Mouse (Mus musculus) splenic B cell, adult 2 months (primary cell): ENCODE measurements around the gene Brwd3.

ENCODE experiments used
- DNase-seq: peaks from one replicate; pipeline ENCODE4 v3.0.0-alpha.2; 2011; ENCODE audit warnings: low read depth, low spot score
- H3K27me3 ChIP-seq: 2 replicates; pipeline ENCODE4 v1.6.1; 2012; ENCODE audit warnings: mild to moderate bottlenecking, low read length, moderate library complexity, mixed read lengths; ENCODE audit not compliant: control insufficient read depth, poor library complexity, insufficient read depth, severe bottlenecking
- H3K36me3 ChIP-seq: 2 replicates; pipeline ENCODE4 v1.6.1; 2012; ENCODE audit warnings: mild to moderate bottlenecking, low read length, moderate library complexity, mixed read lengths; ENCODE audit not compliant: control insufficient read depth, poor library complexity, insufficient read depth, severe bottlenecking

The Brwd3 gene

DNA sequence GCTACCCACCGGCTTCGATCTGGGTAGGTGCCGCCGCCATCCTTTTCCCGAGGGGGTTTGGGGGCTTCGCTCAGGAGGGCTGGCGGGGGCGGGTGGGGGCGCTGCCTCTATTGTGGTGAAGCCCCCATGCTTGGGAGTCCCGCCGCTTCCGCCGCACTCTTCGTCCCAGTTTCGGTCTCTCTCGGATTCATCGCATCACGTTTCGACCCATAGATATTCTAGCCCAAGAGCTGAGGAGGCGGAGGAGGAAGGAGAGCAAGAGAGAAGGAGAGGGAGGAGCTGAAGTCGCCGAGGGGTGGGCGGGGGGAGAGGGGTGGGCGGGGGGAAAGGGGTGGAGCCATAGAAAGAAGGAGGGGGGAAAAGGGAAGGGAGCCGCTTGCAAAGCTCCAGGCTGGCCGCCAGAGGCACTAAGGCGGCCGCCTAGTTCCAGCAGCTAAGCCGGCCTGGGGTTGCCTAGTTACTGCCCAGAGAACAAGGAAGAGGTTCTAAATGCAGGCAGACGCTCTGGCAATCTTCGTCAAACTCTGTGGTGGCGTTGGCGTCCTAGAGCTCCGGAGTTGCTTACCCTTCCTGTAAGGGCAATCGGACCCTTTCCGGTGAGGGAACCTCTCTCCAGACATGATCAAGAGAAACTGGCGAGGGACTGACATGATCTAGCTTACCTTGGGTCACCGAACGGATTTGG lies at the start of gene Brwd3:
Gene Brwd3 (minus strand): TSS at position 283 of the 685 bp plus-strand sequence.
- DNase-seq = peak; percentile 90
- no peaks in the 10 kb centered on the region for H3K27me3 ChIP-seq
- H3K36me3 ChIP-seq = no peaks in the 10 kb centered on the region

DNA sequence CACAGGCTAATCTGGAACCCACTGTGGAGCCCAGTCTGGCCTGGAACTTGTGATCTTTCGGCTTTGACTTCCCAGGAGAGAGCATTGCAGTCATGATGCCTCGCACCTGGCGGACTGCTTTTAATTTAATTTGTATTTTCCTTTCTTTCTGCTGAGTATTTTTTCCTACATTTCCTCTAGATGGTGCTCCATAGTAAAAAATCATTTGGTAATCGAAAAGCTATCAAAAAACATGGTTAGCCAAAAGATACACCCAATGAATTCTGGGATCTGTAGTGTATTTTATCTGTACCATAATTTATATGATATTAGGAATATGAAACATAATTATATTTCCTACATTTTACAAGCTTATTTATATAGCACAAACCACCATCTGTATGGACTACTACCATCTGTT lies 28.5 kb upstream of the Brwd3 start:
- no peak for DNase-seq
- Histone ChIP-seq H3K36me3 (no peaks in the 10 kb centered on the region), H3K27me3 (no peaks in the 10 kb centered on the region)

DNA sequence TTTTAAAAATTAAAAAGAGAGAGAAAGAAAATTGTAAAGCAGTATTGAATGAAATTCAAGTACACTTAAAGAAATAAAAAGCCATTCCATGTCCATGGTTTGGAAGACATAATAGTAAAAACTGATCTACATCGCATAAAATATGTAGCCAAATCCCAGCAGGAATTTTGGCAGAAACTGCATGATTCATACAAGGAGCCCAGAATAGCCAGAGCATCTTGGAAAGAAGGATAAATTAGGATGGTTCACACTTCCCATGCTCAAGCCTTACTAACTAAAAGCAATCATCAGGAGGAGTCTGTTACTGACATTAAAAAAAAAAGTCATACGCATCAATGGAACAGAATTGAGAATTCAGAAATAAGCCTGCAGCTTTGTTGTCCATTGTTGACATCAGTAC lies 8.5 kb upstream of the Brwd3 start:
- no peak for DNase-seq
- Histone ChIP-seq H3K27me3 (no peaks in the 10 kb centered on the region), H3K36me3 (no peaks in the 10 kb centered on the region)

DNA sequence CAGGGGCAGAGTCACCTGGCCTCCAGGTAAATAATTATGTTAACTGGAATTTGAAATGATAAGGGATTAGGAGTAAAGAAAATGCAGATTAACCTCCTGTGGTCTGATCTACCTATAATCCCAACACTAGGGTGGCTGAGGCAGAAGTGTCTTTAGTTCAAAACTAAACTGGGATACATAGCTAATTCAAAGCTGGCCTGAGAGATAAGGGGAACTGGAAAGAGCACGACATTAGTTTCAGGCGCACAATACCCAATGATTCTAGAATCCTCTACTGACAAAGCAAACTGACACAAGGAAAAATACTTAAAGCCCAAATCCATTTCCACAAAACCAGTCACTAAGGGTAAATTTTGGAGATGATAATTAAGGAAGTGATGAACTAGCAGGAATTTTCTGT lies 2.2 kb upstream of the Brwd3 start:
- no peaks in the 10 kb centered on the region for H3K27me3 ChIP-seq
- no peak for DNase-seq
- H3K36me3 ChIP-seq = no peaks in the 10 kb centered on the region

DNA sequence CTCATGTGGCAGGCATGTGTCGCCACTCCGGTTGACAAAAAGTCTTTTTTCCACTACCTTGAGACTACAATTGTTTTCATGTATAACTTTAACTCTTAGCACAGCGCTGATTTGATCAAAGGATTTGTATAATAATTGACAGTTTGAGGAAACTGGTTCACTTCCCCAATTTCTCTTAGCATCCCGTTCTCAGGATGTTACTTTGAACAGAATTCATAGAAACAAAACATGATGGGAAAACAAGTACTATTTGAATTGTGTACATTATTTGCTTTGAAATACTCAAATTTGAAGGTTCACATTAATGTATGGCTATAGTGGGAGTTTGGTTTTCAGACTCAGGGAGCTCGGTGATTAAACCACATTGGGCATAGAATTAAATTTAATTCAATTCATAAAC lies 1.1 kb upstream of the Brwd3 start:
- H3K36me3 ChIP-seq = no peaks in the 10 kb centered on the region
- no peaks in the 10 kb centered on the region for H3K27me3 ChIP-seq
- peak; percentile 2 for DNase-seq

DNA sequence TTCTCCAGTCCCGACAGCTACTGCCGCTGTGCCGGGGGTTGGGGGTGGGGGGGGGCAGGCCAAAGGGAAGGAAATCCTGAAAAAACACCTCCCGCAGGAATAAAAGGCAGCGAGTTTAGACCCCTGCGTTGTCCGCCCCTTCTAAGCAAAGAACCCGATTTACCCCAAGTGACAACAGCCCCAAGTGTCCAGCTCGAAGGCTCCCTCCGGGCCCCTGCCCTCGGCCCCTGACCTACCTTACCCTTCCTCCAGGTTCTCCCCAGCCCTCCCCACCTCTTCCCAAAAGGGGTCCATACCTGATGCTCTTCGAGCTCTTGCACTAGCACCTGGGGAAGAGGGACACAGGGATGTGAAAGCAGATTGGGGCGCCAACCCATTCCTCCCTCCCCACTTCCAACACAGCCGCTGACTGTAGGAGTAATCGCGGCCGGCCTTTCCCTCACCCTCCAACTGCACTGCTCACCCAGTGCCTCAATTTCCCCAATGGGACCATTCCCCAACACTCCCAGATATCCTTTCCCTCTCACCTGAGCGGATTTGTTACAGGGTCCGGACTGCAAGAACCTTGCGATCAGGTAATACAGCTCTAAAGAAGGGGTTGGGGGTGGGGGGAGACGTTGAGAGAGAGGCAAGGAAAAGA lies 671 bp downstream of the Brwd3 start:
- H3K27me3 ChIP-seq = no peaks in the 10 kb centered on the region
- DNase-seq = peak; percentile 13
- no peaks in the 10 kb centered on the region for H3K36me3 ChIP-seq

DNA sequence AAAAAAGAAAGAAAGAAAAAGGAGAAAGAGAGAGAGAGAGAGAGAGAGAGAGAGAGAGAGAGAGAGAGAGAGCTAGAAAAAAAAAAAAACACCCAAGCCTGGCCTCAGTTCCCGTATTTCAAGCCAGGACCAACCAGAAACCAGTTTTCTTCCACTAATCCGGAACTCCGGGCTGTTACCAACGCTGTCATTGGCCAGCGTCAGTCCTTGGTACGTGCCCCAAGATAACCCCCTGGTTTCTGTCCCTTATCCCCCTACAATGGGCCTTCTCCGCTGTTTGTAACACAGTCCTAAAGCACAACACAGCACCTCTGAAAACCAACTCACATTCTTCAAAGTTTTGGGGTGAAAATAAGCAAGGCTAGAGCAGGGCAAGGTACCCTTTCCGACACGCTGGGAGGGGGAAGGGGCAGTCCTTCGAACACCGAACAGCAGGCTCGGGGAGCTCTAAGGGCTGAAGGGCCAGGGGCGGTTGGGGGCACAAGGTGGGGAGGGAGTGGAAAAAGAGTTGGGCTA lies 1.4 kb downstream of the Brwd3 start:
- DNase-seq = peak; percentile 91
- no peaks in the 10 kb centered on the region for H3K27me3 ChIP-seq
- no peaks in the 10 kb centered on the region for H3K36me3 ChIP-seq

DNA sequence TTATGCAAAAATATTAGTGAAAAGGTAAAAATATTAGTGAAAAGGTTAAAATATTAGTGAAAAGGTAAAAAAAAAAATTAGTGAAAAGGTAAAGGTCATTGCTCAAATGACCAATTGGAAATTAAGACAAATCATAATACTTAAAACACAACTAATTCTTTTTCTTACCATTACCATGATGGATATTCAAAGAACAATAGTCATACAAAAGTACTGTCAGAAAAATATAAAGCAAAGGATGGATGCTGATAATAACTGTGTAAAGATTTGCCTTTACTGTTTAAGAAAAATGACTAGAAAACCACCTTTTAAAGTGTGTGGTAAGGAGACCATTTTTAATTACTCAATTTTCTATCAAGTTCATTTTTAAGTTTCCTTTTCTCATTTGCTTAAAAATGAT lies 2.9 kb downstream of the Brwd3 start:
- no peak for DNase-seq
- H3K27me3 ChIP-seq = no peaks in the 10 kb centered on the region
- no peaks in the 10 kb centered on the region for H3K36me3 ChIP-seq

DNA sequence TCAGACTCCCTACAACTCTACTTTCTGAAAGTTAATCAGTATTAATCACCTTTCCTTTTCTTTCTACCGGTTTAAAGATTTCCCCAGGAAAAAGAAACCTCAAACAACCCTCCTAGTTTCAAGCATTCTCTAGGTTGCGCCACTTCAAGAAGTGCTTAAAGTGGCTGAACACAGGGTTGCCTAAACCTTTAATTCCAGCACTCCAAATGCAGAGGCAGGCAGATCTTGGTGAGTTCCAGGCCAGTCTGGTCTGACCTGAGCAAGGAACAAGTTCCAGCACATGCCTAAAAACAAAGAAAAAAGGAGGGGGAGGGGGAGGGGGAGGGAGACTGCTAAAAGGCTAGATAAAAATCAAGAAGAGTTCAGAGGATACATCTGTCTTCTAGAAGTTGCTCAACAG lies 6.1 kb downstream of the Brwd3 start:
- 0 out of 2 replicates have a peak, but pooled peaks cover under 1% of the 10 kb centered on the region for H3K36me3 ChIP-seq
- DNase-seq = no peak

DNA sequence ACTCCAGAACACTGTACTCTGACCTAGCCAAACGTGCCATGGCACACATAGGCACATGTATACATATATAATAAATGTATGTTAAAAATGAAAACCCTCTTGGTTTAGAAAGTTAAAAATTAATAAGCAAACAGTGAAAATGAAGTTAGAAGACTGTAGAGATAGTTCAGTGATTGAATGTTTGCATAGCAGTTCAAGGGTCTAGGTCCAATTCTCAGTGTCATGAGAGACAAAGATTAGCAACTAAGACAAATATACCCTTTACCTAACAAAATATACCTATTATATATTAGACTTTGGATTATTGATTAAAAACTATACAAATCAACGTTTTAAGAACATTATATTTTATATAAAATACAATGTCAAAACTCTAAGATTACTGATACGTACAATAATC lies 36.9 kb downstream of the Brwd3 start:
- DNase-seq = no peak
- no peaks in the 10 kb centered on the region for H3K27me3 ChIP-seq
- H3K36me3 ChIP-seq = no peaks in the 10 kb centered on the region

More for the DNA sequence above, 6.1 kb downstream of the Brwd3 start:
- no peaks in the 10 kb centered on the region for H3K27me3 ChIP-seq

DNA sequence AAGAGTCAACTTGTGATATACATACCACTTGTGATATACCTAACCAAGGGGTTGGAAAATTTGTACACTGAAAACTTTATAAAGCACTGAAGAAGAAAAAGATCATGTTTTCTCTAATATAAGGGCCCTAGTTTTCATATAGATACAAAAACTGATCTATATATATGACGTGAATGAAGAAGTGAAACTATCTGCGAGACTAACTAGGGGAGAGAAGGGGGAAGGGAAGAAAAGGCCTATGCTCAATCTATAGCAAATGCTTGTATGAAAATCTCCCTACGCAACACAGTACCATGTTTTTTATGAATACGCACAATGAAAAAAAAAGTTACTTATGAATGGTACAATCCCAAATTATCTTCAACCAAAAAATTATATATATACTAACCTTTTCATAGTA lies 50.4 kb downstream of the Brwd3 start:
- peak; percentile 53 for DNase-seq
- no peaks in the 10 kb centered on the region for H3K27me3 ChIP-seq

DNA sequence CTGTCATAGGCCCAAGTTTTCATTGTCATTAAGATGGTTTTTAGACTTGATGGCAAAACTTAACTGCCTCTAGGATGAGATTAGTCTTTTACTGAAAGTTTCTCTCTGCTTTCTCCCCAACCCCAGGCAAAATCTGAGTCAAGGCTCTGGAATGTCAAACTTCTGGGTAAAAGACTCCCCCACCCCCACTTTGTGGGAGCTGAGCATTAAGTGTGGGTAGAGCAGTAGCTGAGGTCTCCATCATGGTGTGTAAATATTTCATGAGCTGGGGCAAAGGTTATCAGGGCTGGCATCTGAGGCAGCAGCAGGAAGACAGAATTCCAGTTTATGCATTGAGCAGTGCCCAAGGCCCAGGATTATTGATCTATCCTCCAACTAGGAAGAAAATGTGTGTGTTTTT lies 102.4 kb downstream of the Brwd3 start:
- no peak for DNase-seq

More for the DNA sequence above, 50.4 kb downstream of the Brwd3 start:
- no peaks in the 10 kb centered on the region for H3K36me3 ChIP-seq

DNA sequence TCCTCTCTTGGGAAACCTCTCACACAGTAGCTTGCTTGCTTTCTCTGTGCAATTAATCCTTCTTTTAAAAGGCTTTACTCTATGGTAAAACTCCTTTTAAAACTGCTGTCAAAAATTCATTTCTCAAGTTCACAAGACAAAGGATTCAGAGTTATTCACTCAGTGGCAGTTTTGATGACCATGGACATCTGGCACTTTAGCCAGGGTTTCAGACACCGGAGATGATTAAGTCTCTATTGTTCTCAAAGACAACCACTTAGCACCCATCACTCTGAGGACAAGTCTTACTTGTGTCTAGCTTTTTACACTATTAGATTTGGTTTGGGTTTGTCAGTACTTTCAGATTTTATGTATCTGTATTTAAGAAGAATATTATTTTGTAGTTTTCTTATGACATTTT lies 104.6 kb downstream of the Brwd3 start:
- DNase-seq = no peak
- H3K36me3 ChIP-seq = no peaks in the 10 kb centered on the region
- H3K27me3 ChIP-seq = no peaks in the 10 kb centered on the region

More for the DNA sequence above, 102.4 kb downstream of the Brwd3 start:
- H3K36me3 ChIP-seq = no peaks in the 10 kb centered on the region
- no peaks in the 10 kb centered on the region for H3K27me3 ChIP-seq

DNA sequence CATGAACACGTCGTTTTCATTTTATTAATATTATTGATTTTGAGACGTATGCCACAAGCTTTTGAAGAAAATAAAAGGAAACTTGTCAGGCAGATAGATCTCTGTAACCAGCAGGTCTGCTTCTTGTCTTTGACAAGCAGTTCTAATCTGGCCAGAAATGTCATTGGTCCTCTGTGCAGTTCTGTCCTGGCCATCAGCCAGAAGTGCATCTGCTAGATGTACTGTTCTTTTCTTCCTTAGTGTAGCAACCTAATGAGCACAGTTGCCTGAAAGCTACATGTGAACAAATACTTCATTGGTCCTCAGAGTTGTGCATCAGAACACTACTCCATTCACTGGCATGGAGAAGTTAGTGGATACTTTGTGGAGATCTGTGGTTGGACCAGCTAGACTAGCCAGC lies 105.1 kb downstream of the Brwd3 start:
- DNase-seq = no peak
- H3K36me3 ChIP-seq = no peaks in the 10 kb centered on the region
- H3K27me3 ChIP-seq = no peaks in the 10 kb centered on the region

DNA sequence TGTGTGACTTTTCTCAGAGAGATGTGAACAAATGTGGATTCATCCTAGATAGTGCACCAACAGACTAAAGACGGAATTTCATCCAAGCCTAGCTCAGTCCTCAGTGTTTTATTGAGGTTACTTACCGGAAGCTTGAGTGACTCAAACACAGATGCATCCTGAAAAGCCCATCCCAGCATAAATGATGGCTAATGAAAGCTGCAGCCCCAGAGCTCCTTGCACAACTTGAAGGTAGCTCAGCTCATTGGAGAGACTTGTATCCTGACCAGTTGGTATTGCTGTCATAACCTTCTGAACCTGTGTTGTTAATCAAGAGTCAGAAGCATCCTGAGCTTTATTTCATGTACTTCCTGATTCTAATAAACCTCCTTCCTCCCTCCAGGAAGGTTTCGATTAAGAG lies 105.8 kb downstream of the Brwd3 start:
- no peak for DNase-seq
- Histone ChIP-seq H3K36me3 (no peaks in the 10 kb centered on the region), H3K27me3 (no peaks in the 10 kb centered on the region)
